In genomic region chr4:139444315-139444714, GRCm38 (mm10) we compare ENCODE assay signal across 18 mouse cellular contexts.
A peak's percentile ranks its signal among the peaks of the same experiment; 100 is the strongest.
DNase-seq lines count a peak whose midpoint lies in the region; ATAC-seq and TF ChIP-seq lines count a peak whose summit lies in the region.
"Had no signal": no experiment of that assay in that cellular context is flagged by ENCODE, and none has a peak within 500 bp of the region (broad histone marks: within the 10 kb centered on the region; RNA-seq: fewer than 3 reads in every experiment).

No protein-coding gene starts in this region.

- no peak overlapping the region for H3K4me2 ChIP-seq in forebrain, embryonic 13.5 days
- H3K4me2 ChIP-seq: embryonic facial prominence, embryonic 13.5 days; forebrain, embryonic 12.5 days; heart, embryonic 13.5 days; hindbrain, embryonic 15.5 days had no signal

- H3K36me3 ChIP-seq in forebrain, embryonic 13.5 days (ENCODE audit: poor library complexity, severe bottlenecking): peaks cover 99% of the 10 kb centered on the region

- H3K4me3 ChIP-seq in cerebellum, adult 2 months (replicated peaks; ENCODE audit: insufficient read depth, low read depth, low read length): no peak overlapping the region
- H3K4me3 ChIP-seq in forebrain, embryonic 13.5 days: no peak overlapping the region
- H3K4me3 ChIP-seq: embryonic facial prominence, embryonic 13.5 days; forebrain, embryonic 12.5 days; heart, embryonic 13.5 days; hindbrain, embryonic 15.5 days had no signal

- H3K4me1 ChIP-seq in cerebellum, adult 2 months (ENCODE audit: control insufficient read depth, insufficient read depth, low read length): peaks cover 44% of the 10 kb centered on the region
- no peaks in the 10 kb centered on the region for H3K4me1 ChIP-seq in forebrain, embryonic 13.5 days
- H3K4me1 ChIP-seq: embryonic facial prominence, embryonic 13.5 days; forebrain, embryonic 12.5 days; heart, embryonic 13.5 days; hindbrain, embryonic 15.5 days had no signal

- intact Hi-C loops in left cerebral cortex, postnatal 14 days (cut with DNase I): no loop called here

- no peaks in the 10 kb centered on the region for H3K27me3 ChIP-seq in cerebellum, adult 2 months (ENCODE audit: control insufficient read depth, insufficient read depth, low read length)
- H3K27me3 ChIP-seq in forebrain, embryonic 13.5 days: no peaks in the 10 kb centered on the region
- H3K27me3 ChIP-seq: embryonic facial prominence, embryonic 13.5 days; forebrain, embryonic 12.5 days; heart, embryonic 13.5 days; hindbrain, embryonic 15.5 days had no signal

- WGBS in cerebellum, adult 2 months: 21% methylated on average over 10 of the region's 10 CpGs
- WGBS in forebrain, embryonic 13.5 days: 94% methylated on average over 10 of the region's 10 CpGs

- DNase-seq in cerebellum, adult 11 months: peak; percentile 86
- DNase-seq in cerebellum, adult 2 months: peak; percentile 89 to 94
- peak; percentile 47 to 64 for DNase-seq in cerebellum, postnatal 10 days
- DNase-seq in left cerebral cortex, postnatal 14 days (ENCODE audit: low spot score in 2 of 2): no peak
- DNase-seq in urinary bladder, postnatal 36 days (ENCODE audit: low spot score in 2 of 2): no peak
- DNase-seq: adrenal gland, adult 2 months; adrenal gland, postnatal 36 days; forebrain, postnatal 0 days; gastrocnemius, postnatal 36 days; heart, adult 11 months; heart, postnatal 36 days; kidney, adult 2 months had no signal

- H3K27ac ChIP-seq in cerebellum, adult 2 months (ENCODE audit: insufficient read depth, low read length): no peak overlapping the region
- H3K27ac ChIP-seq in forebrain, embryonic 13.5 days: no peak overlapping the region
- H3K27ac ChIP-seq: embryonic facial prominence, embryonic 13.5 days; forebrain, embryonic 12.5 days; heart, embryonic 13.5 days; hindbrain, embryonic 15.5 days had no signal

- no peak overlapping the region for H3K9ac ChIP-seq in forebrain, embryonic 13.5 days
- H3K9ac ChIP-seq: embryonic facial prominence, embryonic 13.5 days; forebrain, embryonic 12.5 days; forebrain, postnatal 0 days; heart, embryonic 13.5 days; hindbrain, embryonic 15.5 days had no signal

- ATAC-seq in forebrain, embryonic 13.5 days: no peak
- ATAC-seq: forebrain, postnatal 0 days; intestine, embryonic 16.5 days had no signal

- no peak for TF ChIP-seq CTCF in cerebellum, adult 2 months (IDR thresholded peaks at IDR 0.05; ENCODE audit: borderline replicate concordance, insufficient read depth, low read depth, low read length)

- no peak for TF ChIP-seq POLR2A in cerebellum, adult 2 months (IDR thresholded peaks at IDR 0.05; ENCODE audit: borderline replicate concordance, insufficient read depth, low read length)

- H3K9me3 ChIP-seq in forebrain, embryonic 13.5 days (replicated peaks): no peaks in the 10 kb centered on the region
- H3K9me3 ChIP-seq: embryonic facial prominence, embryonic 13.5 days; forebrain, embryonic 12.5 days; heart, embryonic 13.5 days; hindbrain, embryonic 15.5 days had no signal

Comparison
In these comparisons a context has a peak if more than half of its experiments do, and no peak if none do; other contexts are left out.
1. DNase-seq: peak in cerebellum, adult 11 months (single experiment), cerebellum, adult 2 months (2 of 2) and cerebellum, postnatal 10 days (2 of 2); none in left cerebral cortex, postnatal 14 days (0 of 2) and urinary bladder, postnatal 36 days (0 of 2).